Mouse (Mus musculus): ENCODE measurements around the gene Galnt11.
"Not testable (repeated sequence)": the region's sequence is repeated elsewhere in the genome, so short reads cannot be mapped to it uniquely, and the experiment has no call there.

The Galnt11 gene

GRCm38 (mm10) chr5:25221604-25222003 is at the start of gene Galnt11:
Gene Galnt11, plus strand, starts transcription at chr5:25221904.
- DNase-seq (ENCODE audit: low read depth, low spot score) = no peak

GRCm38 (mm10) chr5:25177937-25178336 is 43.8 kb upstream of the Galnt11 start:
- DNase-seq (ENCODE audit: low read depth, low spot score) = not testable (repeated sequence)

GRCm38 (mm10) chr5:25178543-25178942 is 43.2 kb upstream of the Galnt11 start:
- DNase-seq (ENCODE audit: low read depth, low spot score) = not testable (repeated sequence)

- no peak for DNase-seq (ENCODE audit: low read depth, low spot score)
These were observed 42.4 kb upstream of the Galnt11 start for GRCm38 (mm10) chr5:25179284-25179683.

GRCm38 (mm10) chr5:25179936-25180488 is 41.7 kb upstream of the Galnt11 start:
- no peak for DNase-seq (ENCODE audit: low read depth, low spot score)

- DNase-seq (ENCODE audit: low read depth, low spot score) = no peak
These were observed 40.6 kb upstream of the Galnt11 start, which contains the start of gene Galntl5 for GRCm38 (mm10) chr5:25181004-25181531. Gene Galntl5, plus strand, starts transcription at chr5:25181460.

GRCm38 (mm10) chr5:25183595-25183994 is 38.1 kb upstream of the Galnt11 start:
- DNase-seq (ENCODE audit: low read depth, low spot score) = no peak

GRCm38 (mm10) chr5:25184594-25184993 is 37.1 kb upstream of the Galnt11 start:
- DNase-seq (ENCODE audit: low read depth, low spot score) = no peak

GRCm38 (mm10) chr5:25187727-25188126 is 34.0 kb upstream of the Galnt11 start:
- DNase-seq (ENCODE audit: low read depth, low spot score) = no peak

GRCm38 (mm10) chr5:25188802-25189201 is 32.9 kb upstream of the Galnt11 start:
- DNase-seq (ENCODE audit: low read depth, low spot score) = no peak

- DNase-seq (ENCODE audit: low read depth, low spot score) = no peak
These were observed 31.2 kb upstream of the Galnt11 start for GRCm38 (mm10) chr5:25190521-25190920.

- no peak for DNase-seq (ENCODE audit: low read depth, low spot score)
These were observed 9.8 kb upstream of the Galnt11 start for GRCm38 (mm10) chr5:25211872-25212271.

GRCm38 (mm10) chr5:25213216-25213615 is 8.5 kb upstream of the Galnt11 start:
- not testable (repeated sequence) for DNase-seq (ENCODE audit: low read depth, low spot score)

GRCm38 (mm10) chr5:25215006-25215405 is 6.7 kb upstream of the Galnt11 start:
- no peak for DNase-seq (ENCODE audit: low read depth, low spot score)

- DNase-seq (ENCODE audit: low read depth, low spot score) = peak; percentile 95
These were observed 1.3 kb downstream of the Galnt11 start, which contains the start of gene E130116L18Rik for GRCm38 (mm10) chr5:25222752-25223702. Gene E130116L18Rik, minus strand, starts transcription at chr5:25223153.

GRCm38 (mm10) chr5:25224377-25224776 is 2.7 kb downstream of the Galnt11 start:
- not testable (repeated sequence) for DNase-seq (ENCODE audit: low read depth, low spot score)

GRCm38 (mm10) chr5:25243101-25243500 is 21.4 kb downstream of the Galnt11 start:
- DNase-seq (ENCODE audit: low read depth, low spot score) = no peak

GRCm38 (mm10) chr5:25245806-25246472 is 24.2 kb downstream of the Galnt11 start:
- no peak for DNase-seq (ENCODE audit: low read depth, low spot score)

- DNase-seq (ENCODE audit: low read depth, low spot score) = no peak
These were observed 24.8 kb downstream of the Galnt11 start for GRCm38 (mm10) chr5:25246473-25246865.

GRCm38 (mm10) chr5:25247036-25247435 is 25.3 kb downstream of the Galnt11 start:
- DNase-seq (ENCODE audit: low read depth, low spot score) = no peak

- no peak for DNase-seq (ENCODE audit: low read depth, low spot score)
These were observed 30.7 kb downstream of the Galnt11 start for GRCm38 (mm10) chr5:25252423-25252822.

All from CD4-positive helper T cell, adult 2 months (primary cell).